Mouse (Mus musculus): ENCODE data around the gene Ate1. TPM values are rescaled to one million over a fixed set of nuclear protein-coding genes. Genes with fewer than 3 reads are reported as not detected.

The Ate1 gene
- total and polyA plus RNA-seq, 2 experiments from 2014 or later, result 47.4 to 129 TPM

- no peaks in the 10 kb centered on the region for H3K9me3 ChIP-seq (ENCODE audit: low read length)
- no peaks in the 10 kb centered on the region for H3K4me1 ChIP-seq (ENCODE audit: insufficient read depth, low read length)
- no peak overlapping the region for H3K4me2 ChIP-seq (ENCODE audit: low read depth, low read length, poor library complexity, severe bottlenecking)
- ATAC-seq (ENCODE audit: low FRiP score) (no peak), DNase-seq (ENCODE audit: low spot score) (no peak)
- no peak for TF ChIP-seq CTCF (IDR thresholded peaks at IDR 0.05)
- H3K27ac ChIP-seq (ENCODE audit: low read depth, low read length), result no peak overlapping the region
- no peaks in the 10 kb centered on the region for H3K27me3 ChIP-seq (ENCODE audit: insufficient read depth, low read length)
- no peak overlapping the region for H3K9ac ChIP-seq (replicated peaks; ENCODE audit: low read length, poor library complexity, severe bottlenecking)
- no peak overlapping the region for H3K4me3 ChIP-seq (ENCODE audit: low read depth, low read length)
- H3K36me3 ChIP-seq (ENCODE audit: insufficient read depth, low read length), result no peaks in the 10 kb centered on the region
- 23% methylated on average over 3 of the region's 3 CpGs for WGBS
These were observed 133.9 kb downstream of the Ate1 start for GRCm38 (mm10) chr7:130386308-130386707.

DNA sequence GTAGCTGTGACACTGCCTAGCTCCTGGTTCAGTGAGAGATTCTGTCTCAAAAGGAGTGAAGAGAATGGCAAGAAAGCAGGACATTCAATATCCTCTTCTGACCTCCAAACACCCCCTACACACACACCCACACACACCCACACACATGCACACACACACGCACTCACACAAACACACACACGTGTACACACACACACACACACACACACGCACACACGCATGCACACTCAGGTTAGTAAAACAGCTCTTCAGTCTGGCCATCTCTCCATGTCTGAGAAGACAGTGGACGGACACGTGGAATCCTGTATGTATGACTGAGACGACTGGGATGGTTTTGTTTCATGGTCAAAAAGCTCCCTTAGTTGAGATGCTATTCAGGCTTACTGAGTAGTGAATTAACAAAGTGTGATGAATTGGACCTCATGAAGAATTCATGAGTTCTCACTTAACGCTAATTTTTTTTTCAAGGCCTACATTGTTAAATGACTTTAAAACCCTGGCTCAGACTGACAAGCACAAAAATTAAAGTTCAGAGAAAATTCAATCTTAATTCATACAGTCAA lies 134.4 kb downstream of the Ate1 start:
- H3K4me3 ChIP-seq (ENCODE audit: low read depth, low read length), result no peak overlapping the region
- H3K27ac ChIP-seq (ENCODE audit: low read depth, low read length), result no peak overlapping the region
- no peaks in the 10 kb centered on the region for H3K27me3 ChIP-seq (ENCODE audit: insufficient read depth, low read length)
- H3K9ac ChIP-seq (replicated peaks; ENCODE audit: low read length, poor library complexity, severe bottlenecking), result no peak overlapping the region
- no peak overlapping the region for H3K4me2 ChIP-seq (ENCODE audit: low read depth, low read length, poor library complexity, severe bottlenecking)
- H3K4me1 ChIP-seq (ENCODE audit: insufficient read depth, low read length), result no peaks in the 10 kb centered on the region
- ATAC-seq (ENCODE audit: low FRiP score) (no peak), DNase-seq (ENCODE audit: low spot score) (peak; percentile 31)
- TF ChIP-seq CTCF (IDR thresholded peaks at IDR 0.05), result no peak
- no peaks in the 10 kb centered on the region for H3K36me3 ChIP-seq (ENCODE audit: insufficient read depth, low read length)
- H3K9me3 ChIP-seq (ENCODE audit: low read length), result no peaks in the 10 kb centered on the region
- 32% methylated on average over 8 of the region's 8 CpGs for WGBS

DNA sequence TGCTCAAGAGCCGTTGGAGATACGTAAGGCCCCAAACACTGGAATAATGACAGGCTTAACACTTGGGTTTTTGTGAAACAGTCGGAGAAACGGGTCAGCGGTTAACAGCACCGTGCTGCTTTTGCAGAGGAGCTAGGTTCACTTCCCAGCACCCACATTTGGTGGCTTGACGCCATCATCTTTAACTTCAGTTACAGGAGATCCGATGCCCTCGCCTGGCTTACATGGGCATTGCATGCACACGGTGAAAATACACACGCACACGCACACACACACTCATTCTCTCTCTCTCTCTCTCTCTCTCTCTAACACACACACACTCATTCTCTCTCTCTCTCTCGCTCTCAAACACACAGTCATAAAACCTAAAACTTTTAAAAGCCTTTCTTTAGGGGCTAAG lies 138.0 kb downstream of the Ate1 start:
- no peaks in the 10 kb centered on the region for H3K27me3 ChIP-seq (ENCODE audit: insufficient read depth, low read length)
- H3K27ac ChIP-seq (ENCODE audit: low read depth, low read length), result no peak overlapping the region

GRCm38 (mm10) chr7:130381387-130381951 lies 138.7 kb downstream of the Ate1 start:
- Histone ChIP-seq H3K27me3 (ENCODE audit: insufficient read depth, low read length) (no peaks in the 10 kb centered on the region), H3K9me3 (ENCODE audit: low read length) (no peaks in the 10 kb centered on the region), H3K36me3 (ENCODE audit: insufficient read depth, low read length) (no peaks in the 10 kb centered on the region), H3K4me1 (ENCODE audit: insufficient read depth, low read length) (no peaks in the 10 kb centered on the region), H3K9ac (replicated peaks; ENCODE audit: low read length, poor library complexity, severe bottlenecking) (no peak overlapping the region), H3K4me3 (ENCODE audit: low read depth, low read length) (no peak overlapping the region), H3K27ac (ENCODE audit: low read depth, low read length) (peak overlapping the region; percentile 8; the same call in 1 of the 2 replicates), H3K4me2 (ENCODE audit: low read depth, low read length, poor library complexity, severe bottlenecking) (no peak overlapping the region)
- no peak for TF ChIP-seq CTCF (IDR thresholded peaks at IDR 0.05)
- ATAC-seq (ENCODE audit: low FRiP score) (peak; percentile 52; the same call in 1 of the 2 replicates), DNase-seq (ENCODE audit: low spot score) (peak; percentile 53)
- 33% methylated on average over 8 of the region's 8 CpGs for WGBS

More for the DNA sequence above, 138.0 kb downstream of the Ate1 start:
- WGBS, result 85% methylated on average over 13 of the region's 13 CpGs
- peak; percentile 25 for DNase-seq (ENCODE audit: low spot score)
- peak; percentile 48 for TF ChIP-seq CTCF (IDR thresholded peaks at IDR 0.05)
- Histone ChIP-seq H3K9me3 (ENCODE audit: low read length) (no peaks in the 10 kb centered on the region), H3K4me2 (ENCODE audit: low read depth, low read length, poor library complexity, severe bottlenecking) (no peak overlapping the region), H3K9ac (replicated peaks; ENCODE audit: low read length, poor library complexity, severe bottlenecking) (no peak overlapping the region), H3K4me1 (ENCODE audit: insufficient read depth, low read length) (no peaks in the 10 kb centered on the region), H3K4me3 (ENCODE audit: low read depth, low read length) (no peak overlapping the region), H3K36me3 (ENCODE audit: insufficient read depth, low read length) (no peaks in the 10 kb centered on the region)
- no peak for ATAC-seq (ENCODE audit: low FRiP score)

DNA sequence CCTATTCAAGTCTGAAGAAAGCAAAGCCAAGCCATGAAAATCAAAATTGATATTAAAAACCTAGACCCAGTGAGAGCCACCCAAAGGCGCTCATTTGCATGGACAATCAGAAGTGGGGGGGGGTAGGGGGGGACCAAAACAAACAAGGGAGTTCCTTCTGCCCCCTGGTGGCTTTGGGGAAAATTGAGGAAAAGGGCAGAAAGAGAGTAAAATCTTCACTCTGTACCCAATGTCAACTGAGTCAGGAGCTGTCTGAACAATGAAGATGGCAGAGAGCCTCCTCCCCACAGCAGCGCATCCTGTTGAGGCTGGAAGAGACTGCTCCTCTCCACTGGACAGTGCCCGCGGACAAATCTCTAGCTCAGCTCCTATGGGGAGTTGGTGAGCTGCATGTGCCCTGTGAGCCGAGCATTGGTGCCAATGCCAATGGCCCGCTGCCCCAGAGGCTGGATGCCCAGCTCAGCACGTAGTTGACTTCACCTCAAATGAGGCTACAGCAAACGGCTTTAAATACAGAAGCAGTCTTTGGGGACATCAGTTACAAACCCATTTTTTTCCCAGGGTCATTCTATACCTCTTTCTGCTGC lies 139.3 kb downstream of the Ate1 start:
- peak; percentile 27; the same call in 1 of the 2 replicates for ATAC-seq (ENCODE audit: low FRiP score)

GRCm38 (mm10) chr7:130380367-130380766 lies 139.8 kb downstream of the Ate1 start:
- Histone ChIP-seq H3K4me1 (ENCODE audit: insufficient read depth, low read length) (no peaks in the 10 kb centered on the region), H3K27me3 (ENCODE audit: insufficient read depth, low read length) (no peaks in the 10 kb centered on the region), H3K36me3 (ENCODE audit: insufficient read depth, low read length) (no peaks in the 10 kb centered on the region), H3K4me2 (ENCODE audit: low read depth, low read length, poor library complexity, severe bottlenecking) (no peak overlapping the region), H3K9ac (replicated peaks; ENCODE audit: low read length, poor library complexity, severe bottlenecking) (no peak overlapping the region), H3K4me3 (ENCODE audit: low read depth, low read length) (no peak overlapping the region), H3K27ac (ENCODE audit: low read depth, low read length) (no peak overlapping the region), H3K9me3 (ENCODE audit: low read length) (no peaks in the 10 kb centered on the region)
- no peak for TF ChIP-seq CTCF (IDR thresholded peaks at IDR 0.05)
- DNase-seq (ENCODE audit: low spot score) (no peak), ATAC-seq (ENCODE audit: low FRiP score) (no peak)
- WGBS, result 87% methylated on average over 7 of the region's 7 CpGs

More for the DNA sequence above, 139.3 kb downstream of the Ate1 start:
- H3K27ac ChIP-seq (ENCODE audit: low read depth, low read length), result no peak overlapping the region
- no peak overlapping the region for H3K4me3 ChIP-seq (ENCODE audit: low read depth, low read length)
- no peak overlapping the region for H3K9ac ChIP-seq (replicated peaks; ENCODE audit: low read length, poor library complexity, severe bottlenecking)
- no peaks in the 10 kb centered on the region for H3K27me3 ChIP-seq (ENCODE audit: insufficient read depth, low read length)
- H3K9me3 ChIP-seq (ENCODE audit: low read length), result no peaks in the 10 kb centered on the region
- H3K4me1 ChIP-seq (ENCODE audit: insufficient read depth, low read length), result no peaks in the 10 kb centered on the region
- TF ChIP-seq CTCF (IDR thresholded peaks at IDR 0.05), result peak; percentile 65
- no peak overlapping the region for H3K4me2 ChIP-seq (ENCODE audit: low read depth, low read length, poor library complexity, severe bottlenecking)
- H3K36me3 ChIP-seq (ENCODE audit: insufficient read depth, low read length), result no peaks in the 10 kb centered on the region
- DNase-seq (ENCODE audit: low spot score), result peak; percentile 39
- WGBS, result 65% methylated on average over 8 of the region's 8 CpGs
